In the genomic region with DNA sequence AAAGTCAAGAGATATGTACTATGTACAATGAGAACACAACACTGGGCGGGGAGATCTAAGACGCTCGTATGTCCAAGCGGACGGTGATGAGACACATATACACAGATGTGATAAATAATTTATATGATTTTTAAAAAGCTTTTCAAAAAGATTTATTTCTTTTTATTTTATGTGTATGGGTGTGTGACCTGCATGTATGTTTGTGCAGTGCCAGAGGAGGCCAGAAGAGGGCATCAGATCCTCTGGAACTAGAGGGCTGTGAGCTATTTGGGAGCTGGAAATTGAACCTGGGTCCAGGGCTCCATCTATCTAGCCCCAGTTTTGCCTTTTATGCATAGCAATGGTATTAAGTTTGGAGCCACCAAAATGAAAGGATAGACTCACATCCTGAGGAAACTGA, we compare ENCODE assay signal across 13 mouse cellular contexts. TPM values are rescaled to one million over a fixed set of nuclear protein-coding genes. Genes with fewer than 3 reads are reported as not detected.
DNase-seq lines count a peak whose midpoint lies in the region; ATAC-seq and TF ChIP-seq lines count a peak whose summit lies in the region.
"Had no signal": no experiment of that assay in that cellular context is flagged by ENCODE, and none has a peak within 500 bp of the region (broad histone marks: within the 10 kb centered on the region; RNA-seq: fewer than 3 reads in every experiment).

No protein-coding gene starts in this region.

- DNase-seq in cerebellum, postnatal 10 days: peak; percentile 23 to 34
- DNase-seq in cerebellum, adult 9-10 months: no peak
- DNase-seq in lung, adult 2 months: no peak
- DNase-seq in lung, postnatal 25 days (ENCODE audit: low spot score): no peak
- peak; percentile 20 for DNase-seq in ES-E14 (ENCODE audit: low read depth, low spot score)
- no peak for DNase-seq in left cerebral cortex, adult 11 months (ENCODE audit: low spot score)
- DNase-seq in frontal cortex, postnatal 25 days (ENCODE audit: low spot score in 2 of 2): no peak

- no peak overlapping the region for H3K9ac ChIP-seq in ES-E14 (ENCODE audit: insufficient read depth, low read depth, low read length, poor library complexity, severe bottlenecking)
- H3K9ac ChIP-seq: neural tube, embryonic 13.5 days had no signal

- in situ Hi-C loops in ES-E14 (cut with MboI; ENCODE audit: low sequenced_read_pairs in 2 of 2, unreplicated experiment in 2 of 2): no loop called here

- 0 out of 2 replicates have a peak, but pooled peaks have one; percentile 17 for TF ChIP-seq CTCF in lung, adult 2 months (IDR thresholded peaks at IDR 0.05; ENCODE audit: insufficient read depth, low read length)

- H3K9me3 ChIP-seq in ES-E14 (ENCODE audit: control insufficient read depth, insufficient read depth, low read depth, low read length): no peaks in the 10 kb centered on the region
- H3K9me3 ChIP-seq: hindbrain, embryonic 10.5 days; neural tube, embryonic 13.5 days had no signal

- no peak overlapping the region for H3K4me3 ChIP-seq in lung, adult 2 months (replicated peaks; ENCODE audit: extremely low read depth, low read depth, low read length)
- H3K4me3 ChIP-seq in ES-E14 (ENCODE audit: insufficient read depth in 1 of 2, low read depth in 1 of 2, low read length in 2 of 2, poor library complexity in 1 of 2, severe bottlenecking in 1 of 2): no peak overlapping the region
- H3K4me3 ChIP-seq: hindbrain, embryonic 10.5 days; neural tube, embryonic 13.5 days had no signal

- H3K4me1 ChIP-seq in lung, adult 2 months (ENCODE audit: control insufficient read depth, insufficient read depth, low read length): no peaks in the 10 kb centered on the region
- no peaks in the 10 kb centered on the region for H3K4me1 ChIP-seq in ES-E14 (ENCODE audit: control insufficient read depth in 2 of 2, insufficient read depth in 2 of 2, low read length in 2 of 2, poor library complexity in 1 of 2)
- H3K4me1 ChIP-seq: hindbrain, embryonic 10.5 days; neural tube, embryonic 13.5 days had no signal

- H3K27ac ChIP-seq in ES-E14 (ENCODE audit: insufficient read depth, low read depth, low read length, poor library complexity, severe bottlenecking): no peak overlapping the region
- H3K27ac ChIP-seq: hindbrain, embryonic 10.5 days; neural tube, embryonic 13.5 days had no signal

- TF ChIP-seq POLR2A in lung, adult 2 months (IDR thresholded peaks at IDR 0.05; ENCODE audit: borderline replicate concordance, extremely low read depth, low read depth, low read length): no peak

- ATAC-seq in megakaryocyte progenitor cell, adult 5-6 weeks (replicated peaks; ENCODE audit: poor library complexity): peak; percentile 68
- ATAC-seq: forebrain, embryonic 14.5 days had no signal

- peaks cover 13% of the 10 kb centered on the region; the same call in 1 of the 2 replicates for H3K36me3 ChIP-seq in ES-E14 (ENCODE audit: control insufficient read depth, insufficient read depth, low read length, poor library complexity, severe bottlenecking)

- WGBS in lung, adult 2 months: 97% methylated on average over 5 of the region's 5 CpGs

TF ChIP-seq in ES-E14, 5 proteins besides CTCF, POLR2A, EP300 and RAD21:
- TF ChIP-seq CHD2 (IDR thresholded peaks at IDR 0.05; ENCODE audit: low read depth, low read length) (no peak), MAFK (IDR thresholded peaks at IDR 0.05; ENCODE audit: insufficient read depth, low read depth, low read length) (no peak), ZC3H11A (IDR thresholded peaks at IDR 0.05; ENCODE audit: borderline replicate concordance, low read depth, low read length) (0 out of 2 replicates have a peak, but pooled peaks have one; percentile 2)
TF ChIP-seq in ES-E14: peak in this region for 1.

RNA-seq across cellular contexts. Expression of a gene that starts 17.3 kb away (rescaled TPM):
- polyA plus RNA-seq in lung, adult 2 months (2012; rRNA removed): 19.9 and 26.1 TPM in 2 replicates
- total RNA-seq in ES-E14 (2012; rRNA removed): 20.5 and 23.5 TPM in 2 replicates
- total RNA-seq in megakaryocyte progenitor cell, adult 5-6 weeks (2015): 29.9 and 30.6 TPM in 2 replicates
- total RNA-seq in megakaryocyte progenitor cell, adult 5-6 weeks (2017): 21.7 and 24.9 TPM in 2 replicates

RNA-seq across cellular contexts. Expression of a gene that starts 27.7 kb away (rescaled TPM):
- not detected in 2 replicates for polyA plus RNA-seq in lung, adult 2 months (2012; rRNA removed)
- 4.1 and 4.6 TPM in 2 replicates for total RNA-seq in ES-E14 (2012; rRNA removed)
- total RNA-seq in megakaryocyte progenitor cell, adult 5-6 weeks (2015): not detected in 2 replicates
- not detected in 2 replicates for total RNA-seq in megakaryocyte progenitor cell, adult 5-6 weeks (2017)
- total RNA-seq: granulocyte monocyte progenitor cell, adult 5-6 weeks had no signal
- polyA plus RNA-seq: forebrain, embryonic 14.5 days; hindbrain, embryonic 10.5 days; limb, embryonic 11.5 days; neural tube, embryonic 13.5 days had no signal

RNA-seq across cellular contexts. Expression of a gene that starts 29.6 kb away (rescaled TPM):
- 0.51 and 1.5 TPM in 2 replicates for polyA plus RNA-seq in lung, adult 2 months (2012; rRNA removed)
- total RNA-seq in ES-E14 (2012; rRNA removed): 2.2 and 2.6 TPM in 2 replicates
- 0.05 and 0.07 TPM in 2 replicates for total RNA-seq in megakaryocyte progenitor cell, adult 5-6 weeks (2015)
- 0.07 and 0.08 TPM in 2 replicates for total RNA-seq in megakaryocyte progenitor cell, adult 5-6 weeks (2017)

RNA-seq across cellular contexts. Expression of a gene that starts 54.0 kb away (rescaled TPM):
- polyA plus RNA-seq in lung, adult 2 months (2012; rRNA removed): 3.8 and 6.8 TPM in 2 replicates
- total RNA-seq in ES-E14 (2012; rRNA removed): 11.8 TPM in 2 replicates
- 12.9 and 19.3 TPM in 2 replicates for total RNA-seq in megakaryocyte progenitor cell, adult 5-6 weeks (2015)
- total RNA-seq in megakaryocyte progenitor cell, adult 5-6 weeks (2017): 18.0 and 19.5 TPM in 2 replicates

RNA-seq across cellular contexts. Expression of a gene that starts 54.1 kb away (rescaled TPM):
- 0.38 and 0.49 TPM in 2 replicates for polyA plus RNA-seq in lung, adult 2 months (2012; rRNA removed)
- total RNA-seq in ES-E14 (2012; rRNA removed): 24.3 and 26.1 TPM in 2 replicates
- 9.8 and 9.9 TPM in 2 replicates for total RNA-seq in megakaryocyte progenitor cell, adult 5-6 weeks (2015)
- 16.0 and 23.1 TPM in 2 replicates for total RNA-seq in megakaryocyte progenitor cell, adult 5-6 weeks (2017)

Comparison
In these comparisons a context has a peak if more than half of its experiments do, and no peak if none do; other contexts are left out.
1. DNase-seq: peak in cerebellum, postnatal 10 days (2 of 2) and ES-E14 (single experiment); none in cerebellum, adult 9-10 months (single experiment), lung, adult 2 months (single experiment), lung, postnatal 25 days (single experiment), left cerebral cortex, adult 11 months (single experiment) and frontal cortex, postnatal 25 days (0 of 2).